Mouse (Mus musculus) heart, postnatal 4 days (tissue): ENCODE measurements around the gene Stard10. TPM values are rescaled to one million over a fixed set of nuclear protein-coding genes. Genes with fewer than 3 reads are reported as not detected.

Source experiments
- DNase-seq: peaks from one replicate; pipeline ENCODE4 v3.0.0; 2021
- total RNA-seq, 2 experiments: library from RNA; stranded (reverse); gene quantifications; 2 replicates each; pipeline ENCODE4 v1.2.3; 2021

Stard10 gene
- total RNA-seq, 2 experiments from 2014 or later = 45.6 to 53.6 TPM

GRCm38 (mm10) chr7:101332045-101332831 lies 15.4 kb downstream of the Stard10 start:
- no peak for DNase-seq

- DNase-seq = no peak
Observed at GRCm38 (mm10) chr7:101335228-101335627, 18.3 kb downstream of the Stard10 start.

- DNase-seq = no peak
Observed at GRCm38 (mm10) chr7:101336686-101337085, 19.8 kb downstream of the Stard10 start.

GRCm38 (mm10) chr7:101337401-101337800 lies 20.5 kb downstream of the Stard10 start:
- DNase-seq = no peak

- no peak for DNase-seq
Observed at GRCm38 (mm10) chr7:101341405-101341804, 24.5 kb downstream of the Stard10 start.

- DNase-seq = peak; percentile 36
Observed at GRCm38 (mm10) chr7:101343135-101343534, 26.2 kb downstream of the Stard10 start.

- no peak for DNase-seq
Observed at GRCm38 (mm10) chr7:101344892-101345291, 28.0 kb downstream of the Stard10 start.

- DNase-seq = no peak
Observed at GRCm38 (mm10) chr7:101346991-101347390, 30.1 kb downstream of the Stard10 start.

GRCm38 (mm10) chr7:101347767-101348270 lies 30.9 kb downstream of the Stard10 start, which contains the start of gene Arap1:
Gene Arap1, plus strand, starts transcription at chr7:101348067.
- DNase-seq = peak; percentile 68

GRCm38 (mm10) chr7:101348312-101348711 lies 31.4 kb downstream of the Stard10 start:
- no peak for DNase-seq

GRCm38 (mm10) chr7:101349861-101350260 lies 33.0 kb downstream of the Stard10 start:
- no peak for DNase-seq

- DNase-seq = no peak
Observed at GRCm38 (mm10) chr7:101352404-101352803, 35.5 kb downstream of the Stard10 start.

GRCm38 (mm10) chr7:101354423-101354822 lies 37.5 kb downstream of the Stard10 start:
- no peak for DNase-seq

- no peak for DNase-seq
Observed at GRCm38 (mm10) chr7:101355551-101356100, 38.7 kb downstream of the Stard10 start.

- no peak for DNase-seq
Observed at GRCm38 (mm10) chr7:101356868-101357267, 40.0 kb downstream of the Stard10 start.

- no peak for DNase-seq
Observed at GRCm38 (mm10) chr7:101360406-101360805, 43.5 kb downstream of the Stard10 start.

GRCm38 (mm10) chr7:101361021-101361420 lies 44.1 kb downstream of the Stard10 start:
- no peak for DNase-seq

- no peak for DNase-seq
Observed at GRCm38 (mm10) chr7:101361767-101362166, 44.9 kb downstream of the Stard10 start.

- no peak for DNase-seq
Observed at GRCm38 (mm10) chr7:101362791-101363191, 45.9 kb downstream of the Stard10 start.

- DNase-seq = no peak
Observed at GRCm38 (mm10) chr7:101363914-101364313, 47.0 kb downstream of the Stard10 start.

- DNase-seq = no peak
Observed at GRCm38 (mm10) chr7:101367901-101368852, 51.3 kb downstream of the Stard10 start.

- no peak for DNase-seq
Observed at GRCm38 (mm10) chr7:101369666-101370065, 52.8 kb downstream of the Stard10 start.

GRCm38 (mm10) chr7:101373082-101373481 lies 56.2 kb downstream of the Stard10 start:
- DNase-seq = no peak
